Comparison of ENCODE assay signal across 8 mouse cellular contexts in the genomic region with DNA sequence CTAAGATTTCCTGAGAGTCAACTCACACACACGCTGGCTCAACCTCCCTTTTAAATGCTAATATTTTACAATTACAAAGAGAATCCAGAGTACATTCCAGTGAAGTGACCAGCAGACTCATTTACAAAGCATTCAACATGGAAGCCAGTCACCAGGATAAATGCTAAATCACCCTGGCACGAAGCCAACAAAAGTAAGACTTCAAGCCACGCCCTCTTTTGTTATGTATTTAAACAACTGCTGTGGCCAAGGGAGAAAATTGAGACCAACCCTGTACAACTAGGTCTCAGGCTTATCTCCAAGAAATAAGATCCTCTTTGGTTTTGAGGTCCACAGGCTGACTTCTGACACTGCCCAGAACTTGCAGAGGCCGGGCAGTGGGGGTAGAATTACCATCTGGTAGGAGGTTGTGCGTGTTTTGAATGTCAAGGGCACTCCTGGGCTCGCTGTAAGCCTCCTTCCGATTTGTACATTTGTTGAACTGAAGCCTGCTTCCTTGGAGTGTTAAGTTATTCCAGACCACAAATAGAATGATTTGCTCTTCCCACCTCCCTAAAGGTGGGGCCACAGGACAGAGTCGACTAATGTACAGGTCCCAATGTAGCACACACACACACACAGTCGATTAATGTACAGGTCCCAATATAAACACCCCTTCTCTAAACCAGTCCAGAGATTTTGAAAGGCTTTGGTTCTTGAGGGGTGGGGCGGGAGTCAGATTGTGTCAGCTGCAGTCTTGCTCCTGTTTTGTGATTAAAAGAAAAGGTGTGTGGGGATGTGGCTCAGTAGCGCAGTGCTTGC. TPM values are rescaled to one million over a fixed set of nuclear protein-coding genes. Genes with fewer than 3 reads are reported as not detected.
DNase-seq lines count a peak whose midpoint lies in the region; ATAC-seq lines count a peak whose summit lies in the region.

No protein-coding gene starts in this region.

- H3K4me3 ChIP-seq in heart, embryonic 14.5 days (ENCODE audit: control insufficient read depth in 1 of 2, insufficient read depth in 1 of 2, low read depth in 1 of 2, low read length in 2 of 2) = no peak overlapping the region
- no peak overlapping the region for H3K4me3 ChIP-seq in lung, embryonic 15.5 days
- no peak overlapping the region for H3K4me3 ChIP-seq in stomach, embryonic 15.5 days (replicated peaks)

- H3K9me3 ChIP-seq in heart, embryonic 14.5 days (ENCODE audit: control insufficient read depth, low read length) = peaks cover 13% of the 10 kb centered on the region
- H3K9me3 ChIP-seq in lung, embryonic 15.5 days = peaks cover 10% of the 10 kb centered on the region; the same call in 1 of the 2 replicates
- no peaks in the 10 kb centered on the region for H3K9me3 ChIP-seq in stomach, embryonic 15.5 days

- peak; percentile 31; the same call in 1 of the 2 replicates for ATAC-seq in heart, embryonic 14.5 days (ENCODE audit: insufficient number of reproducible peaks, insufficient read depth, low FRiP score, low read depth)
- ATAC-seq in lung, embryonic 15.5 days (ENCODE audit: borderline replicate concordance, extremely low read depth, low FRiP score, low TSS enrichment) = peak; percentile 65
- peak; percentile 79 for ATAC-seq in stomach, embryonic 15.5 days (ENCODE audit: insufficient read depth, low FRiP score, low read depth)

- 35% methylated on average over 11 of the region's 11 CpGs for WGBS in heart, embryonic 14.5 days
- WGBS in lung, embryonic 15.5 days = 25% methylated on average over 11 of the region's 11 CpGs
- WGBS in stomach, embryonic 15.5 days = 27% methylated on average over 11 of the region's 11 CpGs

- peak overlapping the region; percentile 20 for H3K4me2 ChIP-seq in heart, embryonic 14.5 days (ENCODE audit: low read length)
- H3K4me2 ChIP-seq in lung, embryonic 15.5 days = peak overlapping the region; percentile 42
- H3K4me2 ChIP-seq in stomach, embryonic 15.5 days = peak overlapping the region; percentile 29; the same call in 1 of the 2 replicates

- peak; percentile 54 to 66 for DNase-seq in gastrocnemius, adult 8-10 months (ENCODE audit: low spot score in 2 of 2)
- no peak for DNase-seq in gastrocnemius, postnatal 4 days (ENCODE audit: low spot score in 2 of 2)
- peak; percentile 89 to 95 for DNase-seq in adrenal gland, adult (ENCODE audit: inconsistent age in 2 of 2, low spot score in 1 of 2)
- DNase-seq in spleen, postnatal 14 days (ENCODE audit: low spot score in 2 of 2) = no peak
- no peak for DNase-seq in thymus, postnatal 14 days

- peaks cover 9 to 16% of the 10 kb centered on the region in 2 experiments for H3K4me1 ChIP-seq in heart, embryonic 14.5 days (ENCODE audit: control insufficient read depth in 2 of 2, insufficient read depth in 2 of 2, low read length in 2 of 2)
- peaks cover 24% of the 10 kb centered on the region for H3K4me1 ChIP-seq in lung, embryonic 15.5 days
- H3K4me1 ChIP-seq in stomach, embryonic 15.5 days = peaks cover 7% of the 10 kb centered on the region; the same call in 1 of the 2 replicates

- no peaks in the 10 kb centered on the region for H3K27me3 ChIP-seq in heart, embryonic 14.5 days (ENCODE audit: control insufficient read depth, insufficient read depth, low read length)
- H3K27me3 ChIP-seq in lung, embryonic 15.5 days = no peaks in the 10 kb centered on the region
- no peaks in the 10 kb centered on the region for H3K27me3 ChIP-seq in stomach, embryonic 15.5 days (replicated peaks)

- H3K9ac ChIP-seq in heart, embryonic 14.5 days (ENCODE audit: low read length) = no peak overlapping the region
- no peak overlapping the region for H3K9ac ChIP-seq in lung, embryonic 15.5 days
- no peak overlapping the region for H3K9ac ChIP-seq in stomach, embryonic 15.5 days

- no peaks in the 10 kb centered on the region for H3K36me3 ChIP-seq in heart, embryonic 14.5 days (ENCODE audit: control insufficient read depth, insufficient read depth, low read length)
- no peaks in the 10 kb centered on the region for H3K36me3 ChIP-seq in lung, embryonic 15.5 days
- H3K36me3 ChIP-seq in stomach, embryonic 15.5 days = no peaks in the 10 kb centered on the region

- H3K27ac ChIP-seq in heart, embryonic 14.5 days (replicated peaks in 1 of 2; ENCODE audit: control insufficient read depth in 1 of 2, insufficient read depth in 1 of 2, low read depth in 2 of 2, low read length in 2 of 2) = peak overlapping the region; percentile 52 to 66
- peak overlapping the region; percentile 73 for H3K27ac ChIP-seq in lung, embryonic 15.5 days
- peak overlapping the region; percentile 80 for H3K27ac ChIP-seq in stomach, embryonic 15.5 days

RNA-seq across cellular contexts. Expression of a gene that starts 29.9 kb away (rescaled TPM):
- total RNA-seq in gastrocnemius, adult 8-10 months (2022) = 10 to 100 TPM; 33.7 to 45.4 (median 40.9) TPM
- total RNA-seq in gastrocnemius, postnatal 4 days (2021) = 100 to 1,000 TPM; 104 to 108 TPM
- polyA plus RNA-seq in heart, embryonic 14.5 days (2014; fragmentation: Nextera tagmentation; extraction: Ambion mirVana) = 45.2 and 56.6 TPM in 2 replicates
- 76.5 TPM in 2 replicates for polyA plus RNA-seq in lung, embryonic 15.5 days (2015; fragmentation: Nextera tagmentation; extraction: Ambion mirVana)
- 94.1 and 102 TPM in 2 replicates for polyA plus RNA-seq in stomach, embryonic 15.5 days (2015; fragmentation: Nextera tagmentation; extraction: Ambion mirVana)

Comparison
In these comparisons a context has a peak if more than half of its experiments do, and no peak if none do; other contexts are left out.
1. DNase-seq: peak in gastrocnemius, adult 8-10 months (2 of 2) and adrenal gland, adult (2 of 2); none in gastrocnemius, postnatal 4 days (0 of 2), spleen, postnatal 14 days (0 of 2) and thymus, postnatal 14 days (single experiment).
2. Peak in every context shown above with its lines, with median percentiles within 50 percentile points of each other: ATAC-seq, H3K27ac ChIP-seq and H3K4me2 ChIP-seq.